Mouse (Mus musculus) central nervous system, embryonic 14 days (tissue): ENCODE measurements around the gene Olfr90. TPM values are rescaled to one million over a fixed set of nuclear protein-coding genes. Genes with fewer than 3 reads are reported as not detected.

Experiments
- polyA plus RNA-seq: library from polyadenylated mRNA; depleted of rRNA; stranded (reverse); fragments of >200 nt; gene quantifications from 2 replicates; pipeline ENCODE4 v1.2.3, GENCODE M21; 2012; rRNA removed

Olfr90 gene
- not detected in 2 replicates for polyA plus RNA-seq

DNA sequence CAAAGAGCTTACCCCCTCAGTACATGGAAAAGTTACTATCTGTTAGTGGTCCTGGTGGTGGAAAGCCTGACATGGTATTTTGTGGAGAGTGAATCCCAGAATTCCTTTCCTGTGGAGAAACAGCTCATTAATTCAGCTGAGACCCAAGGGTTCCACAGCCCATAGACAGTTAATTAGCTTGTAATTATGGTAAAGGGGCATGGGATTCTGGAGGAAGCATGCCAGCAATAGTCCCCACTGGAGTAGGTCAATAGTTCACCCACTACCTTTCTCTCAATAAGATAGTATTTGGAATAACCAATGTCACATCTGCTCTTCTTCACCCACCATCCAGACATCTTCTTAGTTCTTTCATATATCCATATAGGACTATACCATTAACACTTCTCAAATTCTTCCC lies at the start of gene Olfr90:
TSS of gene Olfr90 (minus strand) at position 101 of the 400 bp plus-strand sequence.

DNA sequence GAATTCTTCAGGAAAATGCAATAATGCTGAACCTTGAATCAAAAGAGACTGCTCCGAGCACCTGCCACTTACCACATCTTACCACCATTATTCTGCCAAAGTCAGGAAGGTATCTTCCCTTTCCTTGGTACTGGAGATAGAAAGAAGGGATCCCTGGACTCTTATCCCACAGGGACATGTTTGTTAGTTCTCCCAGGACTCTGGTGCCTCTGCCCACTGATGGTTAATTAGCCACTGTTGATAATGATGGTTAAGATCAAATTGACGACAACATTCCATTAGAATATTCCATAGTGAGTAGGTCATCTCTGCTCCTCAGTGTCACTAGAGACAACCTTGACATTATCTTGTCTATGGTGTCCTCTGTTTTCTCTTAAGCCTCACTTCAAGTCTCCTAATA lies 31.7 kb upstream of the Olfr90 start, which contains the start of gene Olfr92:
TSS of gene Olfr92 (minus strand) at position 101 of the 400 bp plus-strand sequence.

DNA sequence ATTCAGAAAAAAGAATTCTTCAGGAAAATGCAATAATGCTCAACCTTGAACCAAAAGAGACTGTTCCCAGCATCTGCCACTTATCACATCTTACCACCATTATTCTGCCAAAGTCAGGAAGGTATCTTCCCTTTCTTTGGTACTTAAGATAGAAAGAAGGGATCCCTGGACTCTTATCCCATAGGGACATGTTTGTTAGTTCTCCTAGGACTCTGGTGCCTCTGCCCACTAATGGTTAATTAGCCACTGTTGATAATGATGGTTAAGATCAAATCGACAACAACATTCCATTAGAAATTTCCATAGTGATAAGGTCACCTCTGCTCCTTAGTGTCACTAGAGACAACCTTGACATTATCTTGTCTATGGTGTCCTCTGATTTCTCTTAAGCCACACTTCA lies 9.9 kb upstream of the Olfr90 start, which contains the start of gene Olfr91:
TSS of gene Olfr91 (minus strand) at position 101 of the 400 bp plus-strand sequence.

DNA sequence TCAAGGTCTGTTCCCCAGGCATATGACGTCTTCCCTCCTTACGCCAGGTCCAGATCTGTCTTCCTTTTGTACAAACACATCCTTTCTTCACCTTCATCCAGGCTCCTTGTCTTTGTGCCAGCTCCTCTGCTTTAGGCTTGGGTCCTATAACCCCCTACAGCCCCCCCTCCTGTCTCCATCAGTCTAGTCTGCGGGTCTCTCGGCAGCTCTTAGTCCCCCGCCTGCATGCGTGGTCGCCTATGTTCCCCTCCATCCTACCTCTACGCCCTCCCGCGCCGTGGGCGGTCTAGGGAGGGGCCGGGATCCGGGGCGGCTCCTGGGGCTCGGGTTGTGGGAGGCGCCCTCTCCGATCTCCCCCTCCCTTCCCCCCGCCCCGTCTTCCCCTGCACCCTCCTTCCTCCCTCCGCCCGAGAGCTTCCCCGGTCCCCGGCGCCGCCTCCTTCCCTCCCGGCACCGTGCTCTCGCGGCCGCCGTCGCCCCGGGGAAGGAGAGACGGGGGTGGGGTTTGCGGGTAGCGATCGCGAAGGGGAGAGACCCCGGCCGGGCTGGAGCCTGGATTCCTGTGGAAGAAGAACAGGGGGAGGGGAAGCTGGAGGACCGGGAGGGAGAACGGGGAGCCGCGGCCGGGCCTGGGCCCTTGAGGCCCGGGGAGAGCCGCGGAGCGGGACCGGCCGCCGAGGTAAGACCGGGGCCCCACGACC lies 42.5 kb downstream of the Olfr90 start, which contains the start of gene Gabbr1:
TSS of gene Gabbr1 (plus strand) at position 356 of the 701 bp plus-strand sequence.

Other genes starting within 250 kb of the Olfr90 start
- gene Trim15, start 221.3 kb downstream of the Olfr90 start, polyA plus RNA-seq: 0.09 and 0.11 TPM in 2 replicates
- 0.29 and 0.55 TPM in 2 replicates for gene Trim10, start 218.9 kb downstream of the Olfr90 start, polyA plus RNA-seq
- gene Trim40, start 198.4 kb downstream of the Olfr90 start, polyA plus RNA-seq: 0.16 TPM in 1 of 2 replicates, not detected in the other
- 0.02 TPM in 1 of 2 replicates, not detected in the other for gene Trim31, start 190.4 kb downstream of the Olfr90 start, polyA plus RNA-seq
- 0.25 and 0.30 TPM in 2 replicates for gene Rnf39, start 145.6 kb downstream of the Olfr90 start, polyA plus RNA-seq
- 163 and 175 TPM in 2 replicates for gene Ppp1r11, start 136.8 kb downstream of the Olfr90 start, polyA plus RNA-seq
- gene Znrd1, start 129.9 kb downstream of the Olfr90 start, polyA plus RNA-seq: 59.2 and 62.7 TPM in 2 replicates
- gene Znrd1as, start 129.9 kb downstream of the Olfr90 start, polyA plus RNA-seq: 4.9 and 5.0 TPM in 2 replicates
- gene 2410137M14Rik, start 107.3 kb downstream of the Olfr90 start, polyA plus RNA-seq: 1.4 and 2.1 TPM in 2 replicates
- 14.7 and 16.0 TPM in 2 replicates for gene H2-M5, start 99.0 kb downstream of the Olfr90 start, polyA plus RNA-seq
- 401 and 458 TPM in 2 replicates for gene Zfp57, start 87.3 kb downstream of the Olfr90 start, polyA plus RNA-seq
- gene Mog, start 65.1 kb downstream of the Olfr90 start, polyA plus RNA-seq: 0.04 and 0.11 TPM in 2 replicates
- 205 and 209 TPM in 2 replicates for gene Gabbr1, start 42.5 kb downstream of the Olfr90 start, polyA plus RNA-seq
- gene Olfr91, start 9.8 kb upstream of the Olfr90 start, polyA plus RNA-seq: not detected in 2 replicates
- not detected in 2 replicates for gene Olfr92, start 31.6 kb upstream of the Olfr90 start, polyA plus RNA-seq
- not detected in 2 replicates for gene Olfr93, start 73.0 kb upstream of the Olfr90 start, polyA plus RNA-seq
- 0.15 and 0.41 TPM in 2 replicates for gene Ubd, start 105.4 kb upstream of the Olfr90 start, polyA plus RNA-seq
- gene Olfr94, start 112.5 kb upstream of the Olfr90 start, polyA plus RNA-seq: 0.04 TPM in 1 of 2 replicates, not detected in the other
- 0.01 TPM in 1 of 2 replicates, not detected in the other for gene Olfr95, start 124.6 kb upstream of the Olfr90 start, polyA plus RNA-seq
- not detected in 2 replicates for gene Olfr96, start 131.6 kb upstream of the Olfr90 start, polyA plus RNA-seq
- not detected in 2 replicates for gene Olfr97, start 148.8 kb upstream of the Olfr90 start, polyA plus RNA-seq
- not detected in 2 replicates for gene Olfr98, start 175.2 kb upstream of the Olfr90 start, polyA plus RNA-seq
- 0.74 and 0.78 TPM in 2 replicates for gene H2-M3, start 181.7 kb upstream of the Olfr90 start, polyA plus RNA-seq
- not detected in 2 replicates for gene Olfr99, start 195.0 kb upstream of the Olfr90 start, polyA plus RNA-seq
- gene Olfr101, start 215.8 kb upstream of the Olfr90 start, polyA plus RNA-seq: not detected in 2 replicates
- not detected in 2 replicates for gene Olfr102, start 228.6 kb upstream of the Olfr90 start, polyA plus RNA-seq